ENCODE assay signal across 8 mouse cellular contexts in the genomic region with DNA sequence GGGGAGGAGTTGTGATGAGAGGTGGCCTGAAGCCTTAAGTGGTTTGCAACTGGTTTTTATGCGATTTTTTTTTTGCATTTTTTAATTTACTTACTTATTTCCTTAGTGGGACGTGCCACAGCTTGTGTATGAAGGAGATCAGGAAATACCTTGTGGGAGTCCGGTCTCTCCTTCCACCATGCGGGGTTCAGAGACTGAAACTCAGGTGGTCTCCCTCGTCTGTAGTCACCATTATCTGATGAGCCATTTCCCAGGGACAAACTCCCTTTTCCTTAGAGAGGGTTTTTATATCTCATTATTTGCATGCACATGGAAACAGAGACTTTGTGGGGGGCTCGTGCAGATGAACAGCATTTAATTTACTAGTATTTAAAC. TPM values are rescaled to one million over a fixed set of nuclear protein-coding genes. Genes with fewer than 3 reads are reported as not detected.
DNase-seq lines count a peak whose midpoint lies in the region; ATAC-seq and TF ChIP-seq lines count a peak whose summit lies in the region.

No protein-coding gene starts in this region.

- H3K36me3 ChIP-seq in heart, embryonic 14.5 days (ENCODE audit: control insufficient read depth, insufficient read depth, low read length), result no peaks in the 10 kb centered on the region
- H3K36me3 ChIP-seq in forebrain, postnatal 0 days (ENCODE audit: insufficient read depth), result no peaks in the 10 kb centered on the region
- no peaks in the 10 kb centered on the region for H3K36me3 ChIP-seq in liver, embryonic 16.5 days (ENCODE audit: control insufficient read depth, insufficient read depth)

- intact Hi-C loops in left cerebral cortex, postnatal 36 days (cut with DNase I), result no loop called here

- H3K27me3 ChIP-seq in heart, embryonic 14.5 days (ENCODE audit: control insufficient read depth, insufficient read depth, low read length), result no peaks in the 10 kb centered on the region
- H3K27me3 ChIP-seq in forebrain, postnatal 0 days (ENCODE audit: insufficient read depth, low read length), result no peaks in the 10 kb centered on the region
- no peaks in the 10 kb centered on the region for H3K27me3 ChIP-seq in liver, embryonic 16.5 days (ENCODE audit: control insufficient read depth, insufficient read depth, low read depth, low read length)

- peaks cover 2 to 6% of the 10 kb centered on the region in 2 experiments; a peak in 2 of 4 replicates for H3K4me1 ChIP-seq in heart, embryonic 14.5 days (ENCODE audit: control insufficient read depth in 2 of 2, insufficient read depth in 2 of 2, low read length in 2 of 2)
- no peaks in the 10 kb centered on the region; the same call in 1 of the 2 replicates for H3K4me1 ChIP-seq in bone marrow, adult 2 months (ENCODE audit: control insufficient read depth, insufficient read depth, low read length)
- no peaks in the 10 kb centered on the region for H3K4me1 ChIP-seq in forebrain, postnatal 0 days (ENCODE audit: insufficient read depth)
- no peaks in the 10 kb centered on the region for H3K4me1 ChIP-seq in liver, embryonic 16.5 days (ENCODE audit: control insufficient read depth, low read depth, low read length)

- H3K9ac ChIP-seq in heart, embryonic 14.5 days (ENCODE audit: low read length), result peak overlapping the region; percentile 77
- peak overlapping the region; percentile 65 for H3K9ac ChIP-seq in forebrain, postnatal 0 days
- H3K9ac ChIP-seq in liver, embryonic 16.5 days (ENCODE audit: low read depth, low read length), result no peak overlapping the region

- no peak for DNase-seq in heart, adult 18-20 months
- no peak for DNase-seq in forebrain, postnatal 0 days
- DNase-seq in adrenal gland, postnatal 36 days, result no peak
- no peak for DNase-seq in ovary, adult 18-20 months (ENCODE audit: low spot score)
- no peak for DNase-seq in left cerebral cortex, postnatal 36 days (ENCODE audit: low spot score in 2 of 2)

- H3K9me3 ChIP-seq in heart, embryonic 14.5 days (ENCODE audit: control insufficient read depth, low read length), result no peaks in the 10 kb centered on the region
- no peaks in the 10 kb centered on the region for H3K9me3 ChIP-seq in forebrain, postnatal 0 days (ENCODE audit: low read length)
- H3K9me3 ChIP-seq in liver, embryonic 16.5 days (replicated peaks; ENCODE audit: control insufficient read depth, low read length), result no peaks in the 10 kb centered on the region

- ATAC-seq in heart, embryonic 14.5 days (ENCODE audit: insufficient number of reproducible peaks, insufficient read depth, low FRiP score, low read depth), result no peak
- ATAC-seq in forebrain, postnatal 0 days, result no peak; the same call in none of the 2 replicates
- no peak for ATAC-seq in liver, embryonic 16.5 days (ENCODE audit: low read depth)

- H3K4me2 ChIP-seq in heart, embryonic 14.5 days (ENCODE audit: low read length), result peak overlapping the region; percentile 64
- peak overlapping the region; percentile 50 for H3K4me2 ChIP-seq in forebrain, postnatal 0 days (ENCODE audit: low read depth)
- peak overlapping the region; percentile 47 for H3K4me2 ChIP-seq in liver, embryonic 16.5 days (ENCODE audit: low read depth, low read length)

- TF ChIP-seq CTCF in bone marrow, adult 2 months (IDR thresholded peaks at IDR 0.05; ENCODE audit: control insufficient read depth, insufficient read depth, low read length), result no peak
- no peak for TF ChIP-seq CTCF in forebrain, postnatal 0 days (IDR thresholded peaks at IDR 0.05; ENCODE audit: low read depth)

- TF ChIP-seq POLR2A in bone marrow, adult 2 months (IDR thresholded peaks at IDR 0.05; ENCODE audit: borderline replicate concordance, control insufficient read depth, low read depth, low read length), result no peak

- peak overlapping the region; percentile 63 to 88 for H3K4me3 ChIP-seq in heart, embryonic 14.5 days (ENCODE audit: control insufficient read depth in 1 of 2, insufficient read depth in 1 of 2, low read depth in 1 of 2, low read length in 2 of 2)
- peak overlapping the region; percentile 69 for H3K4me3 ChIP-seq in bone marrow, adult 2 months (replicated peaks; ENCODE audit: control insufficient read depth, low read depth, low read length)
- H3K4me3 ChIP-seq in forebrain, postnatal 0 days (ENCODE audit: low read depth, low read length), result peak overlapping the region; percentile 56
- peak overlapping the region; percentile 61 for H3K4me3 ChIP-seq in liver, embryonic 16.5 days (ENCODE audit: low read depth, low read length)

- WGBS in heart, embryonic 14.5 days, result 49% methylated on average over 6 of the region's 6 CpGs
- WGBS in bone marrow, adult 2 months, result 13% methylated on average over 6 of the region's 6 CpGs
- 49% methylated on average over 6 of the region's 6 CpGs for WGBS in forebrain, postnatal 0 days
- 31% methylated on average over 6 of the region's 6 CpGs for WGBS in liver, embryonic 16.5 days (ENCODE audit: insufficient replicate concordance)

- H3K27ac ChIP-seq in heart, embryonic 14.5 days (replicated peaks in 1 of 2; ENCODE audit: control insufficient read depth in 1 of 2, insufficient read depth in 1 of 2, low read depth in 2 of 2, low read length in 2 of 2), result 0 out of 4 replicates have a peak overlapping the region, but pooled peaks of 1 of the 2 experiments have one; percentile 66
- H3K27ac ChIP-seq in bone marrow, adult 2 months (ENCODE audit: control insufficient read depth, insufficient read depth, low read depth, low read length, poor library complexity), result no peak overlapping the region
- no peak overlapping the region; the same call in 1 of the 2 replicates for H3K27ac ChIP-seq in forebrain, postnatal 0 days (ENCODE audit: low read depth, low read length)
- H3K27ac ChIP-seq in liver, embryonic 16.5 days (ENCODE audit: low read length), result no peak overlapping the region

RNA-seq across cellular contexts. Expression of a gene that starts 0.5 kb away (rescaled TPM):
- polyA plus RNA-seq in heart, embryonic 14.5 days (2014; fragmentation: Nextera tagmentation; extraction: Ambion mirVana), result 3.2 and 3.3 TPM in 2 replicates
- not detected for total RNA-seq in heart, adult 18-20 months (2021)
- not detected in 2 replicates for polyA plus RNA-seq in bone marrow, adult 2 months (2011; ENCODE audit: insufficient read depth, insufficient read length, low replicate concordance, missing spikeins)
- total RNA-seq in forebrain, postnatal 0 days (2014; rRNA removed), result 5.2 and 8.4 TPM in 2 replicates
- polyA plus RNA-seq in forebrain, postnatal 0 days (2015; fragmentation: Nextera tagmentation; extraction: Ambion mirVana), result 2.8 and 4.3 TPM in 2 replicates
- polyA plus RNA-seq in liver, embryonic 16.5 days (2015; fragmentation: Nextera tagmentation; extraction: Ambion mirVana), result 0.44 TPM in 2 replicates
- under 1 TPM; 0.20 to 0.70 TPM for total RNA-seq in adrenal gland, postnatal 36 days (2021)
- total RNA-seq in left cerebral cortex, postnatal 36 days (2021), result 1 to 10 TPM; 3.3 to 4.3 TPM

RNA-seq across cellular contexts. Expression of a gene that starts 35.9 kb away (rescaled TPM):
- 6.6 and 7.1 TPM in 2 replicates for polyA plus RNA-seq in heart, embryonic 14.5 days (2014; fragmentation: Nextera tagmentation; extraction: Ambion mirVana)
- total RNA-seq in heart, adult 18-20 months (2021), result 1 to 10 TPM; 3.0 to 4.5 TPM
- 0.74 and 1.8 TPM in 2 replicates for polyA plus RNA-seq in bone marrow, adult 2 months (2011; ENCODE audit: insufficient read depth, insufficient read length, low replicate concordance, missing spikeins)
- total RNA-seq in forebrain, postnatal 0 days (2014; rRNA removed), result 7.3 and 8.4 TPM in 2 replicates
- 1.6 and 2.4 TPM in 2 replicates for polyA plus RNA-seq in forebrain, postnatal 0 days (2015; fragmentation: Nextera tagmentation; extraction: Ambion mirVana)
- 1.2 and 1.9 TPM in 2 replicates for polyA plus RNA-seq in liver, embryonic 16.5 days (2015; fragmentation: Nextera tagmentation; extraction: Ambion mirVana)
- total RNA-seq in adrenal gland, postnatal 36 days (2021), result 1 to 10 TPM; 8.1 to 9.9 TPM
- total RNA-seq in left cerebral cortex, postnatal 36 days (2021), result 10 to 100 TPM; 11.2 to 11.9 TPM

RNA-seq across cellular contexts. Expression of a gene that starts 41.4 kb away (rescaled TPM):
- 8.7 and 9.3 TPM in 2 replicates for polyA plus RNA-seq in heart, embryonic 14.5 days (2014; fragmentation: Nextera tagmentation; extraction: Ambion mirVana)
- 1 to 10 TPM; 4.5 to 5.9 TPM for total RNA-seq in heart, adult 18-20 months (2021)
- 1.7 and 4.5 TPM in 2 replicates for polyA plus RNA-seq in bone marrow, adult 2 months (2011; ENCODE audit: insufficient read depth, insufficient read length, low replicate concordance, missing spikeins)
- 26.3 and 31.2 TPM in 2 replicates for total RNA-seq in forebrain, postnatal 0 days (2014; rRNA removed)
- polyA plus RNA-seq in forebrain, postnatal 0 days (2015; fragmentation: Nextera tagmentation; extraction: Ambion mirVana), result 19.1 and 20.4 TPM in 2 replicates
- polyA plus RNA-seq in liver, embryonic 16.5 days (2015; fragmentation: Nextera tagmentation; extraction: Ambion mirVana), result 3.0 and 3.3 TPM in 2 replicates
- 1 to 10 TPM; 8.8 TPM for total RNA-seq in adrenal gland, postnatal 36 days (2021)
- 10 to 100 TPM; 20.5 to 23.5 TPM for total RNA-seq in left cerebral cortex, postnatal 36 days (2021)
